Mouse (Mus musculus): ENCODE measurements at regions not wholly inside any gene's neighbourhood (a gene's known extent, or its start where the extent isn't known, plus 50 kb on each side); places are given as distances from the start of the nearest gene placed in this dataset.

- Histone ChIP-seq H3K4me1 (ENCODE audit: control insufficient read depth in 2 of 2, insufficient read depth in 2 of 2, low read length in 2 of 2, poor library complexity in 1 of 2) (peaks cover 1 to 16% of the 10 kb centered on the region in 2 experiments; a peak in 2 of 4 replicates), H3K36me3 (ENCODE audit: control insufficient read depth, insufficient read depth, low read length, poor library complexity, severe bottlenecking) (no peaks in the 10 kb centered on the region), H3K27ac (ENCODE audit: insufficient read depth, low read depth, low read length, poor library complexity, severe bottlenecking) (no peak overlapping the region), H3K9me3 (ENCODE audit: control insufficient read depth, insufficient read depth, low read depth, low read length) (no peaks in the 10 kb centered on the region), H3K4me3 (ENCODE audit: insufficient read depth in 1 of 2, low read depth in 1 of 2, low read length in 2 of 2, poor library complexity in 1 of 2, severe bottlenecking in 1 of 2) (no peak overlapping the region), H3K9ac (ENCODE audit: insufficient read depth, low read depth, low read length, poor library complexity, severe bottlenecking) (no peak overlapping the region)
- no peak for DNase-seq (ENCODE audit: low read depth, low spot score)
- TF ChIP-seq MAFK (IDR thresholded peaks at IDR 0.05; ENCODE audit: insufficient read depth, low read depth, low read length) (no peak), ZNF384 (IDR thresholded peaks at IDR 0.05; ENCODE audit: low read depth, low read length) (no peak), HCFC1 (IDR thresholded peaks at IDR 0.05; ENCODE audit: borderline replicate concordance, insufficient read depth, low read length) (no peak)
- in situ Hi-C loops (cut with MboI; ENCODE audit: low sequenced_read_pairs in 2 of 2, unreplicated experiment in 2 of 2), result no loop called here
These were observed 69.7 kb upstream of the Ipo5 start for GRCm38 (mm10) chr14:120841311-120841710.

- no peak overlapping the region for H3K4me3 ChIP-seq (ENCODE audit: insufficient read depth in 1 of 2, low read depth in 1 of 2, low read length in 2 of 2, poor library complexity in 1 of 2, severe bottlenecking in 1 of 2)
- no peak overlapping the region for H3K27ac ChIP-seq (ENCODE audit: insufficient read depth, low read depth, low read length, poor library complexity, severe bottlenecking)
- H3K4me1 ChIP-seq (ENCODE audit: control insufficient read depth in 2 of 2, insufficient read depth in 2 of 2, low read length in 2 of 2, poor library complexity in 1 of 2), result peaks cover 4 to 21% of the 10 kb centered on the region in 2 experiments; a peak in 3 of 4 replicates
- no peak for DNase-seq (ENCODE audit: low read depth, low spot score)
- H3K36me3 ChIP-seq (ENCODE audit: control insufficient read depth, insufficient read depth, low read length, poor library complexity, severe bottlenecking), result no peaks in the 10 kb centered on the region
- TF ChIP-seq CHD2 (IDR thresholded peaks at IDR 0.05; ENCODE audit: low read depth, low read length) (no peak), HCFC1 (IDR thresholded peaks at IDR 0.05; ENCODE audit: borderline replicate concordance, insufficient read depth, low read length) (no peak), ZNF384 (IDR thresholded peaks at IDR 0.05; ENCODE audit: low read depth, low read length) (no peak), MAFK (IDR thresholded peaks at IDR 0.05; ENCODE audit: insufficient read depth, low read depth, low read length) (no peak), ZC3H11A (IDR thresholded peaks at IDR 0.05; ENCODE audit: borderline replicate concordance, low read depth, low read length) (no peak)
- no peak overlapping the region for H3K9ac ChIP-seq (ENCODE audit: insufficient read depth, low read depth, low read length, poor library complexity, severe bottlenecking)
- no peaks in the 10 kb centered on the region for H3K9me3 ChIP-seq (ENCODE audit: control insufficient read depth, insufficient read depth, low read depth, low read length)
- in situ Hi-C loops (cut with MboI; ENCODE audit: low sequenced_read_pairs in 2 of 2, unreplicated experiment in 2 of 2), result no loop called here
These were observed 65.9 kb upstream of the Ipo5 start for GRCm38 (mm10) chr14:120845172-120845571.

- DNase-seq (ENCODE audit: low read depth, low spot score), result no peak
- in situ Hi-C loops (cut with MboI; ENCODE audit: low sequenced_read_pairs in 2 of 2, unreplicated experiment in 2 of 2), result no loop called here
- peak overlapping the region; percentile 62 for H3K27ac ChIP-seq (ENCODE audit: insufficient read depth, low read depth, low read length, poor library complexity, severe bottlenecking)
These were observed 64.8 kb upstream of the Ipo5 start for GRCm38 (mm10) chr14:120846073-120846850.

GRCm38 (mm10) chr14:120847006-120847405 lies 64.0 kb upstream of the Ipo5 start:
- in situ Hi-C loops (cut with MboI; ENCODE audit: low sequenced_read_pairs in 2 of 2, unreplicated experiment in 2 of 2), result no loop called here
- peaks cover 4 to 16% of the 10 kb centered on the region in 2 experiments; a peak in 3 of 4 replicates for H3K4me1 ChIP-seq (ENCODE audit: control insufficient read depth in 2 of 2, insufficient read depth in 2 of 2, low read length in 2 of 2, poor library complexity in 1 of 2)
- no peak overlapping the region for H3K27ac ChIP-seq (ENCODE audit: insufficient read depth, low read depth, low read length, poor library complexity, severe bottlenecking)
- H3K9ac ChIP-seq (ENCODE audit: insufficient read depth, low read depth, low read length, poor library complexity, severe bottlenecking), result no peak overlapping the region
- H3K9me3 ChIP-seq (ENCODE audit: control insufficient read depth, insufficient read depth, low read depth, low read length), result no peaks in the 10 kb centered on the region
- no peak for DNase-seq (ENCODE audit: low read depth, low spot score)
- no peaks in the 10 kb centered on the region for H3K36me3 ChIP-seq (ENCODE audit: control insufficient read depth, insufficient read depth, low read length, poor library complexity, severe bottlenecking)
- TF ChIP-seq MAFK (IDR thresholded peaks at IDR 0.05; ENCODE audit: insufficient read depth, low read depth, low read length) (no peak), CHD2 (IDR thresholded peaks at IDR 0.05; ENCODE audit: low read depth, low read length) (no peak), ZNF384 (IDR thresholded peaks at IDR 0.05; ENCODE audit: low read depth, low read length) (no peak), HCFC1 (IDR thresholded peaks at IDR 0.05; ENCODE audit: borderline replicate concordance, insufficient read depth, low read length) (no peak), ZC3H11A (IDR thresholded peaks at IDR 0.05; ENCODE audit: borderline replicate concordance, low read depth, low read length) (no peak)
- no peak overlapping the region for H3K4me3 ChIP-seq (ENCODE audit: insufficient read depth in 1 of 2, low read depth in 1 of 2, low read length in 2 of 2, poor library complexity in 1 of 2, severe bottlenecking in 1 of 2)

More at GRCm38 (mm10) chr14:120846073-120846850, 64.8 kb upstream of the Ipo5 start:
- H3K9ac ChIP-seq (ENCODE audit: insufficient read depth, low read depth, low read length, poor library complexity, severe bottlenecking), result no peak overlapping the region
- no peaks in the 10 kb centered on the region for H3K9me3 ChIP-seq (ENCODE audit: control insufficient read depth, insufficient read depth, low read depth, low read length)
- TF ChIP-seq ZC3H11A (IDR thresholded peaks at IDR 0.05; ENCODE audit: borderline replicate concordance, low read depth, low read length) (no peak), HCFC1 (IDR thresholded peaks at IDR 0.05; ENCODE audit: borderline replicate concordance, insufficient read depth, low read length) (no peak), MAFK (IDR thresholded peaks at IDR 0.05; ENCODE audit: insufficient read depth, low read depth, low read length) (no peak), CHD2 (IDR thresholded peaks at IDR 0.05; ENCODE audit: low read depth, low read length) (no peak), ZNF384 (IDR thresholded peaks at IDR 0.05; ENCODE audit: low read depth, low read length) (no peak)
- H3K36me3 ChIP-seq (ENCODE audit: control insufficient read depth, insufficient read depth, low read length, poor library complexity, severe bottlenecking), result no peaks in the 10 kb centered on the region
- peaks cover 4 to 18% of the 10 kb centered on the region in 2 experiments; a peak in 3 of 4 replicates for H3K4me1 ChIP-seq (ENCODE audit: control insufficient read depth in 2 of 2, insufficient read depth in 2 of 2, low read length in 2 of 2, poor library complexity in 1 of 2)
- no peak overlapping the region; a peak in 1 of 4 replicates for H3K4me3 ChIP-seq (ENCODE audit: insufficient read depth in 1 of 2, low read depth in 1 of 2, low read length in 2 of 2, poor library complexity in 1 of 2, severe bottlenecking in 1 of 2)
